Mouse (Mus musculus) layer of hippocampus, adult 9-11 months (tissue): ENCODE measurements around the gene Zdhhc1.

Experiments used
- DNase-seq: peaks from one replicate; pipeline ENCODE4 v3.0.0; 2022

Gene Zdhhc1

GRCm38 (mm10) chr8:105517346-105517745 is 20.6 kb upstream of the Zdhhc1 start:
- no peak for DNase-seq

GRCm38 (mm10) chr8:105516018-105516645 is 19.4 kb upstream of the Zdhhc1 start:
- DNase-seq: peak; percentile 52

- peak; percentile 66 for DNase-seq
Observed at GRCm38 (mm10) chr8:105514656-105515055, 18.0 kb upstream of the Zdhhc1 start.

- DNase-seq: no peak
Observed at GRCm38 (mm10) chr8:105514194-105514593, 17.5 kb upstream of the Zdhhc1 start.

GRCm38 (mm10) chr8:105509997-105510735 is 13.5 kb upstream of the Zdhhc1 start:
- no peak for DNase-seq

- DNase-seq: no peak
Observed at GRCm38 (mm10) chr8:105508758-105509157, 12.1 kb upstream of the Zdhhc1 start.

- DNase-seq: no peak
Observed at GRCm38 (mm10) chr8:105506977-105507376, 10.3 kb upstream of the Zdhhc1 start.

GRCm38 (mm10) chr8:105504617-105505016 is 7.9 kb upstream of the Zdhhc1 start:
- no peak for DNase-seq

GRCm38 (mm10) chr8:105499787-105500186 is 3.1 kb upstream of the Zdhhc1 start:
- no peak for DNase-seq

- DNase-seq: no peak
Observed at GRCm38 (mm10) chr8:105495350-105496302, 1.1 kb downstream of the Zdhhc1 start.

GRCm38 (mm10) chr8:105494566-105494965 is 2.1 kb downstream of the Zdhhc1 start:
- DNase-seq: no peak

- no peak for DNase-seq
Observed at GRCm38 (mm10) chr8:105493495-105493894, 3.2 kb downstream of the Zdhhc1 start.

- DNase-seq: no peak
Observed at GRCm38 (mm10) chr8:105489281-105489680, 7.4 kb downstream of the Zdhhc1 start.

GRCm38 (mm10) chr8:105488082-105488481 is 8.6 kb downstream of the Zdhhc1 start:
- no peak for DNase-seq

- DNase-seq: no peak
Observed at GRCm38 (mm10) chr8:105484392-105484791, 12.3 kb downstream of the Zdhhc1 start.

- no peak for DNase-seq
Observed at GRCm38 (mm10) chr8:105484030-105484368, 12.7 kb downstream of the Zdhhc1 start.

GRCm38 (mm10) chr8:105483212-105484029 is 13.3 kb downstream of the Zdhhc1 start:
- DNase-seq: no peak

GRCm38 (mm10) chr8:105482123-105482522 is 14.6 kb downstream of the Zdhhc1 start:
- DNase-seq: no peak

GRCm38 (mm10) chr8:105481453-105481852 is 15.2 kb downstream of the Zdhhc1 start:
- DNase-seq: no peak

- DNase-seq: no peak
Observed at GRCm38 (mm10) chr8:105481013-105481412, 15.7 kb downstream of the Zdhhc1 start.

GRCm38 (mm10) chr8:105477792-105478191 is 18.9 kb downstream of the Zdhhc1 start:
- DNase-seq: no peak

- DNase-seq: no peak
Observed at GRCm38 (mm10) chr8:105476628-105477413, 19.9 kb downstream of the Zdhhc1 start.
